Mouse (Mus musculus) heart, postnatal 25 days (tissue): ENCODE measurements around the gene Igsf23. TPM values are rescaled to one million over a fixed set of nuclear protein-coding genes. Genes with fewer than 3 reads are reported as not detected.
A peak's percentile ranks its signal among the peaks of the same experiment; 100 is the strongest.

Experiments
- DNase-seq: peaks from one replicate; pipeline ENCODE4 v3.0.0; 2022; ENCODE audit warnings: low spot score
- intact Hi-C: fragments of 180-260 bp; cut with DNase I; formaldehyde crosslinking; loops from one replicate; pipeline ENCODE4 v1.15.1; 2025
- total RNA-seq, 2 experiments: library from RNA; stranded (reverse); gene quantifications; 2 replicates each; pipeline ENCODE4 v1.2.3; 2021

Gene Igsf23
- total RNA-seq, 2 experiments from 2014 or later: 1.8 to 2.8 TPM

DNA sequence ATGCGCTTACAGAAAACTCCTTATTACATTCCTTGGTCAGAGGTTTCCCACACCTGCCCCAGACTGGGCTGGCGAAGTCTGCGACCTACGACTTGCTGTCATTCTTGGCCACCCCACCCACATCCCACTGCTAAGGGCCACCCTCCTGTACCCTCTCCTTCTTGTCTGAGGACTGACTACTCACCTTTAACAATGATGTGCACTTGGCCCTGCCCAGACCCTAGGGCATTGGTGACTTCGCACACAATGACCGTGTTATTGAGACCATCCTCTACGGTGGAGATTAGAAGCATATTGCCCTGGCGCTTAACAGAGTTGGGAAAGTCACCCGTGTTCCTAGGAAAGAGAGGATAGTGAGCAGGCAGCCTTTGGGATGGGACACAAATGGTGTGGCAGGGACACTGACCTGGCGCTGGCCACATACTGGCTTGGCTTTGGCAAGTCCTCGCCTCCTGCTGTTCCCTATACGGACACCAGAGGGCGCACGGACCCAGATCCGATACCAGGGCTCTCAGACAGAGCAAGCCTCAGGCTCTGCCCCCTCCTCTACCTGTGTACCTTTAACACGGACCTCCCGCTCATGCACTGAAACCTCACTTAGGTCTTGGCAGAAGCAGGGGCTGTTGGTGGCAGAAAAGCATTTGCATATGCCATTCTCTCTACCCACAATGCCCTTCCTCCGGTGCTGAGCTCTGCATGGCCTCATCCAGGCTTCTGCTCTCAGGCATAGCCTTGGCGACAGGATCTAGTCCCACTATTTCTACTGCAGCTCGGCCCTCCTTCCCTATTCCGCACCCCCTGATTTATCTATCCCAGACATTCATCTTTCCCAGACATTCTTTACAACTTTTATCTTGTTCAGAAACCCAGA is 39.9 kb downstream of the Igsf23 start:
- DNase-seq: peak; percentile 38
- intact Hi-C loops: loop anchor here (1.0 kb wide), 2 partner anchors 9 to 46 kb away; no protein-coding TSS in a partner anchor

DNA sequence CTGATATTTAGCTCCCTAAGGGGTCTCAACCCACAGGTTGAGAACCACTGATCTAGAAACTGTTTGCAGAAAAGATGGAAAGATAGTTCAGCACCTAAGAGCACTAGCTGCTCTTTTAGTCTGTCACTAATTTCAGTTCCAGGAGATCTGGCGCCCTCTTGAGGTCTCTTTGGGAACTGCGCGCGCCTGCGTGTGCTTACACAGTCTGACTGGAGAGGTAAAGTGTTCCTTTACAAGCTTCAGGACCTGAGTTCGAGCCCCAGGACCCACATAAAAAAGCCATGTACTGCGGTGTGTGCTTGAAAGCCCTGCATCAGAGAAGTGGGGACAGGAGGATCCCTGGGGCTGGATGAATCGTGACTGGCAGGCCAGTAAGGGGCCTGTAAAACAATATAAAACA is 60.7 kb downstream of the Igsf23 start:
- no peak for DNase-seq
- intact Hi-C loops: no loop called here

DNA sequence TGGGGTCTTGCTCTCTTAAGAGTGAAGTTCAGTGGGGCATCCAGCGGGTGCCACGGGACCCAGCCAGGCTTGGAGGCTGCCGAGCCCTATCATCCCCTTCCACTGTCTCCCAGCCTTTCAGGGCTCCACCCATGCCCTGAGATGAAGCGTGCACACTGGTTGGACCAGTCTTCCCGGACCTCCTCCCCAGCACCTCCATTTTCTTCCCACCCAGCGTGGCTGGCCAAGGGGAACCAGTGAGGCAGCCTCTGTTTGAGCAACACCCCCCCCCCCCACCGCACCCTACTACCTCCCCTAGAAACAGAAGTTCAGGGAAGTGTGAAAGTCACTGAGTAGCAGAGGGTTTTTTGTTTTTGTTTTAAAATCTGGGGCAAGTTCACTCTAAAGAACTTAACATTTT is 62.7 kb downstream of the Igsf23 start, which contains the start of gene Ceacam19:
TSS of gene Ceacam19 (minus strand) at position 117 of the 400 bp plus-strand sequence.
- DNase-seq: no peak
- intact Hi-C loops: no loop called here

Other genes starting within 250 kb of the Igsf23 start
- gene Tomm40, start 235.3 kb downstream of the Igsf23 start, total RNA-seq: 100 to 1,000 TPM; 112 to 113 TPM
- gene Nectin2, start 200.3 kb downstream of the Igsf23 start, total RNA-seq: 10 to 100 TPM; 31.1 to 31.9 TPM
- gene Bcam, start 179.7 kb downstream of the Igsf23 start, total RNA-seq: 100 to 1,000 TPM; 220 to 229 TPM
- gene Cblc, start 153.9 kb downstream of the Igsf23 start, total RNA-seq: under 1 TPM in 1 of 2 experiments, not detected in 1; 0.73 TPM
- 1 to 10 TPM; 3.0 to 3.9 TPM for gene Bcl3, start 128.0 kb downstream of the Igsf23 start, total RNA-seq
- gene Gm19345, start 98.8 kb downstream of the Igsf23 start, total RNA-seq: not detected
- under 1 TPM in 1 of 2 experiments, not detected in 1; 0.42 TPM for gene Ceacam16, start 89.5 kb downstream of the Igsf23 start, total RNA-seq
- not detected for gene Ceacam19, start 62.8 kb downstream of the Igsf23 start, total RNA-seq
- 10 to 100 TPM; 19.3 to 20.1 TPM for gene Pvr, start 29.6 kb downstream of the Igsf23 start, total RNA-seq
- gene Ceacam20, start 14.7 kb upstream of the Igsf23 start, total RNA-seq: not detected
- gene Nlrp9b, start 40.7 kb upstream of the Igsf23 start, total RNA-seq: not detected
- not detected for gene Vmn1r91, start 148.9 kb upstream of the Igsf23 start, total RNA-seq
- gene Gm16442, start 171.8 kb upstream of the Igsf23 start, total RNA-seq: not detected
- not detected for gene Vmn1r93, start 188.3 kb upstream of the Igsf23 start, total RNA-seq
- gene Vmn1r94, start 217.6 kb upstream of the Igsf23 start, total RNA-seq: not detected
- not detected for gene Vmn1r95, start 243.0 kb upstream of the Igsf23 start, total RNA-seq